Mouse (Mus musculus): Measurements from ENCODE around the gene Slc27a4. TPM values are rescaled to one million over a fixed set of nuclear protein-coding genes. Genes with fewer than 3 reads are reported as not detected.
A peak's percentile ranks its signal among the peaks of the same experiment; 100 is the strongest.

Gene Slc27a4
- polyA plus RNA-seq, 1 experiment from 2014 or later, result 18.6 TPM

DNA sequence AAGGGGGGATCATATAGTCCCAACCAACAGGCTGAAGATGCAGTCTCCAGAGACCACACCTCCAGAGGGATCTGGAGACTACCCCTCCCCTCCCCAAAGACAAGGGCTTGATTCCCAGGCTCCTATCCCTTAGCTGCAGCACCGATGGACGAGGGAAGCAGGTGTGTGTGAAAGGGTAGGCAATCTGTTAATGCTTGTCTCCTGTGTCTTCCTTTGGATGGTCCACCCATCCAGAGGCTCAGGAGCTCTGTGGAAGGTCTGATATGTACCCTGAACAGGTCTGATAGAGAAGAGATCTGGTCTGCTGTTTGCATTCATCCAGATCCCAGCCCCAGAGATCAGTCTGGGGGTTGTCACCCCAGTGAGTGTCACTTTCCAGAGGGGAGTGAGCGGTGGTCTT is 44.5 kb downstream of the Slc27a4 start:
- no peak overlapping the region for H3K4me3 ChIP-seq
- no peak overlapping the region for H3K27ac ChIP-seq
- H3K4me2 ChIP-seq, result no peak overlapping the region; the same call in 1 of the 2 replicates
- peaks cover 26% of the 10 kb centered on the region for H3K36me3 ChIP-seq (ENCODE audit: poor library complexity, severe bottlenecking)
- no peak overlapping the region for H3K9ac ChIP-seq
- peaks cover 21% of the 10 kb centered on the region for H3K4me1 ChIP-seq
- ATAC-seq, result no peak
- peaks cover 88% of the 10 kb centered on the region for H3K27me3 ChIP-seq
- WGBS, result 30% methylated on average over 3 of the region's 3 CpGs
- no peaks in the 10 kb centered on the region for H3K9me3 ChIP-seq (replicated peaks)

DNA sequence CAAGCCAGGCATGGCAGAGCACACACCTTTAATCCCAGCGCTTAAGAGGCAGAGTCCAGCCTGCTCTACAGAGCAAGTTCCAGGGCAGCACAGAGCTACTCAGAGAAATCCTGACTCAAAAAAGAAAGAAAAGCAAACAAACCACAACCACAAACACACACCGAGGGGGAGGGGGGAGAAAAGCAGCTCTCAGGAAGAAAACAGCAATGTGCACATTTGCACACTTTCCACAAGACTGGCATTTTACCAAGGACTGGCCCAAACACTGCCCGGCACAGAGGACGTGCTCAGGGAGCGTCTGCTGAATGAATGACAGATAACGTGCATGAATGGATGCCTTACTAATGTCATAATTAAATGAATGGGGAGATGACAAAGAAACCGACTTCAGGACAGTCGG is 46.6 kb downstream of the Slc27a4 start:
- 65% methylated on average over 8 of the region's 8 CpGs for WGBS
- H3K27me3 ChIP-seq, result peaks cover 81% of the 10 kb centered on the region
- ATAC-seq, result no peak
- no peak overlapping the region for H3K27ac ChIP-seq
- H3K9ac ChIP-seq, result no peak overlapping the region
- H3K9me3 ChIP-seq (replicated peaks), result no peaks in the 10 kb centered on the region
- no peak overlapping the region for H3K4me3 ChIP-seq
- peaks cover 21% of the 10 kb centered on the region for H3K4me1 ChIP-seq
- H3K36me3 ChIP-seq (ENCODE audit: poor library complexity, severe bottlenecking), result peaks cover 4% of the 10 kb centered on the region; the same call in 1 of the 2 replicates
- H3K4me2 ChIP-seq, result no peak overlapping the region

DNA sequence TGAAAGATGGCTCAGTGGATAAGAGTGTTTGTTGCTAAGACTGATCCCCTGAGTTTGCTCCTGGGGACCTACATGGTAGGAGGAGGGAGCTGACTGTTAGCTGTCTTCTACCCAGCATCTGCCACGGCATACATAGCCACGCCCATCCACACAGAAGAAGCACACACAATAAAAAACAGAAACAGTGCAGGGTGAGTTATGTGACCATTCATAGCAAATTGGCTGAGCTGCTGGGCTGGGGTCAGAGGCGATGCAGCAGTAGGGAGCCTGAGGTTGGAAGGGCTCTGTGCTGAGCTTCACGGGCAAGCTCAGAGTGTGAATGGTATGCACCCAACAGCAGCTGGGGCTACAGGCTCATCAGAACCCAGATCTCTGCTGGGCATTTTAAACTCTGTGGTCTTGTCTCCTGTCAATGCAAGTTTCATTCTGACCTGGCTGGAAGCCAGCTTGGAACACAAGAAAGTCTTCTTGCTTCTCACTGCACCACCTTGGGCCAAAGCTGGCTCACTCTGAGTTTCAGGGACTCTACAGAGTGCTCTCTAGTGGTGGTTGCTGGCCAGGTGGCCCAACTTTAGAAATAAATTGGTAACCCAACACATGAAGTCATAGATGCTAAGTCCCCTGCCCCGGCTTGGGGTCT is 47.5 kb downstream of the Slc27a4 start:
- H3K4me2 ChIP-seq, result no peak overlapping the region
- H3K27me3 ChIP-seq, result peaks cover 76% of the 10 kb centered on the region
- WGBS, result 62% methylated on average over 5 of the region's 5 CpGs
- H3K4me3 ChIP-seq, result no peak overlapping the region
- peaks cover 20% of the 10 kb centered on the region for H3K4me1 ChIP-seq
- no peaks in the 10 kb centered on the region for H3K9me3 ChIP-seq (replicated peaks)
- H3K9ac ChIP-seq, result no peak overlapping the region
- H3K36me3 ChIP-seq (ENCODE audit: poor library complexity, severe bottlenecking), result no peaks in the 10 kb centered on the region
- no peak overlapping the region for H3K27ac ChIP-seq
- no peak for ATAC-seq

DNA sequence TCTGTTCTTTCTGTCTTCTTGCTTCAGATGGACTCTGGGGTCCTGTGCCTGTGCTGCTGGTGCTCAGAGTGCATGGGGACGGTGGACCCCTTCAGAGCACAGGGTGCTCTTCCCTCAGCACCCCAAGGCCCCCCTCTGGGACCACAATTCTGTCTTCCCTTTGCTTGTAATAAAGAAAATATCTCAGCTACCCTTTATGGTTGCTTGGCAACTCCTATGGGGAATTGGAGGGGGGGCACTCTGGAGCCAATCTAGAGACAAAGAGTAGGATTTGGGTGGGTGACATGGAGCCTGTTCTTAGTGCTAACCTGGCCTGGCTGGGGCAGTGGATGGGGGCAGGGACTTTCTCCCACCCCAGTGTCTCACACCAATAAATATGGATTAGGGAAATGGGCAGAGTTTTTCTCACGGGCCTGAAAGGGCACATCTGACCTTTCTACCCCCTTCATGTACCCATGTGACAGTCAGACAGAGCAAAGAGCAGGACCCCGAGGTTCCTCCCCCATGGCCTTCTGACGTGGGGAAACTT is 50.6 kb downstream of the Slc27a4 start:
- no peak for ATAC-seq
- no peaks in the 10 kb centered on the region for H3K36me3 ChIP-seq (ENCODE audit: poor library complexity, severe bottlenecking)
- H3K9me3 ChIP-seq (replicated peaks), result no peaks in the 10 kb centered on the region
- H3K4me1 ChIP-seq, result peaks cover 11% of the 10 kb centered on the region; the same call in 1 of the 2 replicates
- WGBS, result 33% methylated on average over 4 of the region's 4 CpGs
- H3K4me3 ChIP-seq, result no peak overlapping the region
- H3K9ac ChIP-seq, result peak overlapping the region; percentile 34; the same call in 1 of the 2 replicates
- H3K27me3 ChIP-seq, result peaks cover 69% of the 10 kb centered on the region
- no peak overlapping the region for H3K4me2 ChIP-seq
- H3K27ac ChIP-seq, result no peak overlapping the region

DNA sequence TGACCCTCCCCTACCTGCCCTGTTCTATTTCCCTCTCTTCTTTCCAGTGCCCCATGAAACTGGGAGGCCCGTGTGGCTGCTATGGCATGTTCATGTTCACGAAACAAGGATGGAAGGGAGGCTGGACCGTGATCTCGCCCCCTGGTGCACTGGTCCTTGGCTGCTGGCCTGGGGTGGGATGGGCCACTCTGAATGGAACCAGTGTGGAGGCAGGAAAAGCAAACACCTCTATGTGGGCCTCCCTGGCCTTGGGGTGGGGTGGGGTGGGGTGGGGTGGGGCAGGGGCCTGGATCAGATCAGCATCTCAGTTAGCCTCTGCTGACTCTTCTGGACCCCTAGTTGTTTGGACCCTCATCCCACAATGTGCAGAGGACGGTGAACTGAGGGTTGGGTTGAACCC is 51.3 kb downstream of the Slc27a4 start:
- Histone ChIP-seq H3K9ac (no peak overlapping the region), H3K27me3 (peaks cover 69% of the 10 kb centered on the region), H3K4me1 (peaks cover 11% of the 10 kb centered on the region; the same call in 1 of the 2 replicates), H3K4me2 (no peak overlapping the region), H3K9me3 (replicated peaks) (no peaks in the 10 kb centered on the region), H3K4me3 (no peak overlapping the region), H3K27ac (no peak overlapping the region), H3K36me3 (ENCODE audit: poor library complexity, severe bottlenecking) (no peaks in the 10 kb centered on the region)
- 90% methylated on average over 5 of the region's 5 CpGs for WGBS
- no peak for ATAC-seq

DNA sequence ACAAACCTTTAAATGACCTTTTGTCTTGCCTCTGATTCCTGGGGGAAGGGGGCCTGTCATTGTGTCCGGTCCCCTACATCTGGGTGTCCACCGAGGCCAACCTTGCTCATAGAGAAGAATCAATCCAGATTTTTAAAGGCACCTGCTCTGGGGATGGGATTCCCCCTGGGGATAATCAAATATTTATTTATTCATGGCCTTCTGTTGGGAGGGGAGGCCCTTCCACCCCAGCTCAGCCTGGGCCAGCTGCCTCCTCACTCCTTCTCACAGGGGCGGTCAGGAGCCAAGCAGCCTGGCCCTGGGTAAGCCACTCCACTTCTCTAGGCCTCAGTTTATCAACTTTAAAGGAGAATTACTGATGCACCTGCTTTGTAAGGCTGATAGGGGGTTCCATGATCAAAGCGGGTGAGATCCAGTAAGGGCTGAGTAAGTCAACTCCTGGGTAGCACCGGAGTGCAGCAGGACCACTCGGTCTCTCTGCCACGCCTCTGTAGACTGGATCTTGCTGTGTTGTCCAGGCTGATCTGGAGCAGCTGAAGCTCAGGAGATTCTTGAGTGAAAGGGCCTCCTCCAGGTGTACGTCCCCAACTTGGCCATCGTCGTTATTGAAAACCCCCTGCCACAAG is 53.3 kb downstream of the Slc27a4 start:
- H3K27ac ChIP-seq, result no peak overlapping the region
- H3K9ac ChIP-seq, result no peak overlapping the region
- no peaks in the 10 kb centered on the region for H3K9me3 ChIP-seq (replicated peaks)
- no peak overlapping the region for H3K4me2 ChIP-seq
- peaks cover 11% of the 10 kb centered on the region; the same call in 1 of the 2 replicates for H3K4me1 ChIP-seq
- no peaks in the 10 kb centered on the region for H3K36me3 ChIP-seq (ENCODE audit: poor library complexity, severe bottlenecking)
- peaks cover 61% of the 10 kb centered on the region for H3K27me3 ChIP-seq
- ATAC-seq, result no peak
- no peak overlapping the region for H3K4me3 ChIP-seq
- 76% methylated on average over 10 of the region's 10 CpGs for WGBS

DNA sequence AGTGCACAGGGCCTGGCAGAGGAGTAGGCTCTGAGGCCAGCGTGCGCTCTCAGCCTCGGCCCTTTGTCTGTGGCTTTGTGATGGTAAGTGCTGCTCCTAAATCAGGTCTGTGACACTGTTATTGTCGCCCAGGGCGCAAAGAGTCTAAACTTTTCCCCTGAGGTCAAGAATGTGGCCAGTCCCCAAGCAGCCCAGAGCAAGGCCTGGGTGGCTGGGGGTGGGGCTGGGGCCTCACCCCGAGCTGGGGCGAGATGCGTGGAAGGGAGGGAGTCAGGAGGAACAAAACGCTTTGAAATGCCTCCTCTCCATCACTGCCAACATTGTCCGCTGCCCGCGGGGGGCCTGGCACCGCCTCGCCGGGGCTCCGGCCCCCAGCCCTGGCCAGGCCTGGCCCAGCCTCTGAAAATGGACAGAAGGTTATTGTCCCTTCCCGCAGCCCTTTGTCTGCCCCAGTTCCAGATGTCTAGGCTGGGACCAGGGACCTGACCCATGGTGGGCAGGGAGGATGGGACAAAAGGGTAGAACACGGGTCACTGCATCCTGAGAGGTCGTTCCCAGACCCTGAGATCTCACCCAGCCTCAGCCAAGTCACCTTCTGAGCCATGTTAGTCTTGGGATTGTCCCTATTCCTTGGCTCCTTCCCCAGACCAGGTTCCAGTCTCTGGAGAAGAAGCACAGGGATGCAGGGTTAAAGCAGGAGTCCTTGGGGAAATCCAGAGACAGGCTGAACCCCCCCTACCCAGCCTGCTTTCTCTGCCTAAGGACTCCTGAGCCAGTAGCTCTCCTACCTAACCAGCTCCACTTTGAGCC is 54.2 kb downstream of the Slc27a4 start:
- Histone ChIP-seq H3K36me3 (ENCODE audit: poor library complexity, severe bottlenecking) (no peaks in the 10 kb centered on the region), H3K9ac (no peak overlapping the region), H3K27ac (no peak overlapping the region), H3K4me3 (no peak overlapping the region), H3K4me2 (no peak overlapping the region), H3K27me3 (peaks cover 57% of the 10 kb centered on the region), H3K4me1 (peaks cover 11% of the 10 kb centered on the region; the same call in 1 of the 2 replicates), H3K9me3 (replicated peaks) (no peaks in the 10 kb centered on the region)
- 5% methylated on average over 19 of the region's 19 CpGs for WGBS
- ATAC-seq, result no peak

DNA sequence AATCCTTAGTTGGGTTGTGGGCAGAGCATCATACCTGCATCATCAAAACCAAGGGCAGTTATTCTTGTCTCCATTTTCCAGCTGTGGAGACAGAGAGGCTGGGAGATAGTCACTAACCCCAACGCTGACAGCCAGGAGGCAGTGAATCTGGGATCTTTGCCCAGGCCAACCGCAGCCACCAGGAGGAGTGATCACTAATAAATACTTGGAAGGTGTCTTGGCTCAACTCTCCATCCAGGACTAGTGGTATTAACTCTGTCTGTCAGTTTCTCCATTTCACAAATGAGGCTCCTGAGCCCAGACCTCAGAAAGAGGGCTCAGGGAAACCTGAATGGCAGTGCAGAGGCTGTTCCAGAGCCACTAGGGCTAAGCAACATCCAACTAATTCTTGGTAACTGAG is 54.9 kb downstream of the Slc27a4 start:
- Histone ChIP-seq H3K36me3 (ENCODE audit: poor library complexity, severe bottlenecking) (no peaks in the 10 kb centered on the region), H3K9me3 (replicated peaks) (no peaks in the 10 kb centered on the region), H3K4me1 (peaks cover 11% of the 10 kb centered on the region; the same call in 1 of the 2 replicates), H3K27ac (no peak overlapping the region), H3K9ac (no peak overlapping the region), H3K27me3 (peaks cover 57% of the 10 kb centered on the region), H3K4me2 (no peak overlapping the region), H3K4me3 (no peak overlapping the region)
- ATAC-seq, result no peak
- 49% methylated on average over 2 of the region's 2 CpGs for WGBS

DNA sequence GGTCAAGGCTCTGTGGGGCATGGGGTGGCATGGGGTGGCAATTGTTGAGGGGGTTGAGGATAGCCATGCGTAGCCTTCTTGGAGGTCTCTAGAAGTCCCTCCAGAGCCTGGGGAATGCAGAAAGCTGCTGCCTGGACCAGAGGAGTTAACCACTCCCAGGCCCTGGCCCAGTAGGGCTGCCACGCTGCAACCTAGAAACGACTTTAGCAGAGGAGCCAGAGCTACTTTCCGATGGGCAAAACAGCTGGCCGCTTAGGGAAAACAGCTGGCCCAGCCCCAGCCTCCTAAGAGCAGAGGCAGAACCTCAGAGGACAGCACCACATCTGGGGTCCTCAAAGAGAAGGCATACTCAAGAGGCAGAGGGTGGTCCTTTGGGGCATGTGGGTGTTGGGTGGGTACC is 55.5 kb downstream of the Slc27a4 start:
- Histone ChIP-seq H3K4me2 (no peak overlapping the region), H3K36me3 (ENCODE audit: poor library complexity, severe bottlenecking) (no peaks in the 10 kb centered on the region), H3K9me3 (replicated peaks) (no peaks in the 10 kb centered on the region), H3K4me1 (peaks cover 11% of the 10 kb centered on the region; the same call in 1 of the 2 replicates), H3K27ac (no peak overlapping the region), H3K9ac (no peak overlapping the region), H3K4me3 (no peak overlapping the region), H3K27me3 (peaks cover 54% of the 10 kb centered on the region)
- no peak for ATAC-seq
- WGBS, result 78% methylated on average over 5 of the region's 5 CpGs

DNA sequence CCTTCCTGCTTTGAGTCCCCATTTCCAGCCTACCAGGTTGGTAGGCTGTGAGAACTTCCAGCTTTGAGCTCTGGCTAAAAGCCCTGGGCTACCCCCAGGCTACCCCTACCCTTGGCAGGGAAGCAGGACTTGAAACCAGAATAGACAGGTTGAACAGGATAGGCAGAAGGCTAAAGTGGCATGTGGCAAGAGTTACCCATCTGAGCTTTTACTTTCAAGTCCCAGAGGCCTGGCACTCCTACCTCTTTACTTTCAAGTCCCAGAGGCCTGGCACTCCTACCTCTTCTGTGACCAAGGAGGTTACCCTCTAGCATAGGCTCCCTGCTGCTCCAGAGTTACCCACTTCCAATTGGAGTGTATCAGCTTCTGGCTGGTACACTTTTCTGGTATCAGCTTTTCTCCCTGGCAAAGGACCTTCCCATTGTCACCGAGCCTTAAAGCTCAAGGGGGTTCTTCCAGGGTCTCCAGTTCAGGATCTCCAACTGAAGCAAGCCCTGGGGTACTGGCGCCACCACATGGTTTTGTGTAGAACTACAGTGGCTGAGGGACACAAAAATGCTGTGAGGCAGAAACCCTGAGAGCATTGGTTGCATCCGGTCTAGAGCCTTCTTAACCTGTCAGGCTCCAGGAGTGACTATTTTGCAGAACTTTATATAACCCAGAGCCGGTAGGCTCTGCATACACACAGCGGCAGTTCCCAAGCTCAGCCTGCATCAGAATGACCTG is 56.5 kb downstream of the Slc27a4 start:
- H3K4me1 ChIP-seq, result peaks cover 11% of the 10 kb centered on the region; the same call in 1 of the 2 replicates
- H3K36me3 ChIP-seq (ENCODE audit: poor library complexity, severe bottlenecking), result no peaks in the 10 kb centered on the region
- no peak overlapping the region for H3K9ac ChIP-seq
- ATAC-seq, result no peak
- H3K27ac ChIP-seq, result no peak overlapping the region
- WGBS, result 12% methylated on average over 5 of the region's 5 CpGs
- H3K4me2 ChIP-seq, result no peak overlapping the region
- H3K9me3 ChIP-seq (replicated peaks), result no peaks in the 10 kb centered on the region
- peaks cover 46% of the 10 kb centered on the region for H3K27me3 ChIP-seq
- no peak overlapping the region for H3K4me3 ChIP-seq

DNA sequence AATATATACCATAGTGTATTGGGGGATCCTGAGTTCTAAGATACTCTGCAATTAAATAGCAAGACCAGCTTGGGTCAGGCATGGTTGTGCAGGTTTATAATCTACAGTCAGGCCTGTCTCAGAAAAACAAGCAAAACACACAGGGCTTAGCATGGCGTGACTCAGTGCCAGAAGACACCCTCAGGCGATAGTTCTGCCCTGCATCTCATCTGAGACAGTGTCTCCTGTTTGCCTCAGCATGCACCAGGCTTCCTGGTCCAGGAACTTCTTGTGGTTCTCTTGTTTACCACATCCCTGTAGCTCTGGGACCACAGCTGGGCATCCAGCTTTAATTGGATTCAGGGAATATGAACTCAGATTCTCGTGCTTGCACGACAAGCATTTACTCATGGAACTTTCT is 62.7 kb downstream of the Slc27a4 start:
- Histone ChIP-seq H3K4me2 (no peak overlapping the region), H3K36me3 (ENCODE audit: poor library complexity, severe bottlenecking) (no peaks in the 10 kb centered on the region), H3K4me1 (peaks cover 8% of the 10 kb centered on the region), H3K9ac (no peak overlapping the region), H3K4me3 (no peak overlapping the region), H3K27ac (no peak overlapping the region), H3K27me3 (peaks cover 26% of the 10 kb centered on the region; the same call in 1 of the 2 replicates), H3K9me3 (replicated peaks) (no peaks in the 10 kb centered on the region)
- WGBS, result 76% methylated on average over 4 of the region's 4 CpGs
- no peak for ATAC-seq
